Mouse (Mus musculus) CH12F3 (cell line): Measurements from ENCODE around the gene Pifo.
"Not testable (repeated sequence)": the region's sequence is repeated elsewhere in the genome, so short reads cannot be mapped to it uniquely, and the experiment has no call there.

Experiments
- in situ Hi-C: fragments of 300-500 bp; cut with MboI; formaldehyde crosslinking; loops from 2 replicates; pipeline ENCODE4 v1.14.3; 2020; ENCODE audit warnings: low sequenced_read_pairs

The Pifo gene

GRCm38 (mm10) chr3:106014546-106014945 lies at the start of gene Pifo:
TSS of gene Pifo (minus strand) at chr3:106014646.
- in situ Hi-C loops, result no loop called here

- in situ Hi-C loops, result no loop called here
Measured at GRCm38 (mm10) chr3:106057966-106058365, 43.5 kb upstream of the Pifo start.

- in situ Hi-C loops, result no loop called here
Measured at GRCm38 (mm10) chr3:106051896-106052295, 37.5 kb upstream of the Pifo start.

GRCm38 (mm10) chr3:106040306-106040705 lies 25.9 kb upstream of the Pifo start:
- in situ Hi-C loops, result no loop called here

- in situ Hi-C loops, result no loop called here
Measured at GRCm38 (mm10) chr3:106032781-106033180, 18.3 kb upstream of the Pifo start, which contains the start of gene Chil5. TSS of gene Chil5 (minus strand) at chr3:106032814.

- in situ Hi-C loops, result no loop called here
Measured at GRCm38 (mm10) chr3:106024135-106024534, 9.7 kb upstream of the Pifo start.

- in situ Hi-C loops, result no loop called here
Measured at GRCm38 (mm10) chr3:106021840-106022239, 7.4 kb upstream of the Pifo start.

GRCm38 (mm10) chr3:106003360-106003759 lies 11.1 kb downstream of the Pifo start:
- in situ Hi-C loops, result not testable (repeated sequence)

- in situ Hi-C loops, result no loop called here
Measured at GRCm38 (mm10) chr3:106001416-106002370, 12.8 kb downstream of the Pifo start.

- in situ Hi-C loops, result no loop called here
Measured at GRCm38 (mm10) chr3:106000707-106001375, 13.6 kb downstream of the Pifo start.

- in situ Hi-C loops, result loop anchor here (10.0 kb wide), 1 partner anchor 450 kb away; no protein-coding TSS in a partner anchor
Measured at GRCm38 (mm10) chr3:105994730-105995129, 19.7 kb downstream of the Pifo start.

- in situ Hi-C loops, result loop anchor here (10.0 kb wide), 1 partner anchor 453 kb away; no protein-coding TSS in a partner anchor
Measured at GRCm38 (mm10) chr3:105991653-105992283, 22.7 kb downstream of the Pifo start.

GRCm38 (mm10) chr3:105989611-105990010 lies 24.8 kb downstream of the Pifo start:
- in situ Hi-C loops, result loop anchor here (10.0 kb wide), 1 partner anchor 455 kb away; no protein-coding TSS in a partner anchor

- in situ Hi-C loops, result no loop called here
Measured at GRCm38 (mm10) chr3:105974174-105974573, 40.3 kb downstream of the Pifo start.

- in situ Hi-C loops, result no loop called here
Measured at GRCm38 (mm10) chr3:105973411-105973810, 41.0 kb downstream of the Pifo start, which contains the start of gene Ovgp1. TSS of gene Ovgp1 (plus strand) at chr3:105973711.

- in situ Hi-C loops, result no loop called here
Measured at GRCm38 (mm10) chr3:105971831-105972446, 42.5 kb downstream of the Pifo start.

GRCm38 (mm10) chr3:105960700-105961099 lies 53.7 kb downstream of the Pifo start:
- in situ Hi-C loops, result no loop called here

GRCm38 (mm10) chr3:105959999-105960398 lies 54.4 kb downstream of the Pifo start, which contains the start of gene Atp5f1:
TSS of gene Atp5f1 (minus strand) at chr3:105960099.
- in situ Hi-C loops, result no loop called here

GRCm38 (mm10) chr3:105959585-105959984 lies 54.9 kb downstream of the Pifo start:
- in situ Hi-C loops, result no loop called here

- in situ Hi-C loops, result no loop called here
Measured at GRCm38 (mm10) chr3:105958974-105959580, 55.4 kb downstream of the Pifo start, which contains the start of gene Wdr77. TSS of gene Wdr77 (plus strand) at chr3:105959369.
